Mouse (Mus musculus): ENCODE measurements around the gene Mtmr2.

Gene Mtmr2

DNA sequence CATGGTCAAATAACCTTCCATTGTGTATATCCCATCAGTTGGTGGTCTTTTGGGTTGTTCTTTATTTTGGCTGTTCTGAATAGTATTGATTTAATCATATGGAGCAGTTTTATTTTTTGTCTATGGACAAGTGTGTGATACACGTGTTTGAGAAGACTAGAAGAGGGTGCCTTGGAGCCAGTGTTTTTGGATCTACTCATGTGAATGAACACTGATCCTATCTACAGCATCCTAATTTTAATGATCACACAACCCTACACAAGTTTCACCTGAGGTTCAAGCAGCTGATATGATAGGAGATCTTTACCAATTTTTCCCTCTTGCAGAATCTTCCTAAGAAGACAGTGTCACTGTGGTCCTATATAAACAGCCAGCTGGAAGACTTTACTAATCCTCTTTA lies 56.3 kb downstream of the Mtmr2 start:
- ATAC-seq (ENCODE audit: insufficient number of reproducible peaks, low FRiP score, low TSS enrichment): no peak

DNA sequence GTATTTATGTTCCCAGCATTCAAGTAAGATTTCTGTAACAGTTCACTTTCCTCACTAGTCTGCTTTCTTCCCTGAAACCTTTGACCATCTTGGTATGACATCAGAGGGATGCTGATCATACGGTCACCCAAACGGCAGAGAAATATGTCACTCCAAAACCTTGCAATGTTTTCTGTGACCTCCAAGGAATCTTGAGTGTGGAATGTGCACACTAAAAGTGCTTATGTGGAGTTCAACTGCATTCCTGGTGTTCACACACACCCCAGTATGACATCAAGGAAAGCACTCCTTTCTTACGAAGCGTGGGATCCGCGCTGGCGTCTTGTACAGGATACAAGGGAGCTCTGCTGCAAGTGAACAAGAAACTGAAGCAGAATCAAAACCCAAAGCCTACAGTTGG lies 58.6 kb downstream of the Mtmr2 start:
- ATAC-seq (ENCODE audit: insufficient number of reproducible peaks, low FRiP score, low TSS enrichment): no peak

DNA sequence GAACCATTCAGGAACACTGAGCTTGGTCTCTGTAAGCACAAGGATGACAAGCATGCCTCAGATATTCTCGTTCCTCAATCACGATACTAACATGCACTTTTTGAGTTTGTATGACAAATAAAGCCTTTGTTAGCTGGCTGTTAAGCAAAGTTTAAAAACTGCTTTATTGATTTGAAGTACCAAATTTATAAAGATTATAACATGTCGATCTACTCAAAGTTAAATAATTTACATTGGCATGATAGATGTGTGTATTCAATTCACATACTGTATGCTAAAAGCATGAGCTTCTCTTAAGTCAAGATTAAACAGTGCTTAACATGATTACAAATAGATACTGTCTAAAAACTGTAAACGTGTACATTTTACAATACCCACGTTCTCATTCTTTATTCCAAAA lies 59.4 kb downstream of the Mtmr2 start:
- ATAC-seq (ENCODE audit: insufficient number of reproducible peaks, low FRiP score, low TSS enrichment): no peak

GRCm38 (mm10) chr9:13809937-13810336 lies 61.7 kb downstream of the Mtmr2 start:
- no peak for ATAC-seq (ENCODE audit: insufficient number of reproducible peaks, low FRiP score, low TSS enrichment)

DNA sequence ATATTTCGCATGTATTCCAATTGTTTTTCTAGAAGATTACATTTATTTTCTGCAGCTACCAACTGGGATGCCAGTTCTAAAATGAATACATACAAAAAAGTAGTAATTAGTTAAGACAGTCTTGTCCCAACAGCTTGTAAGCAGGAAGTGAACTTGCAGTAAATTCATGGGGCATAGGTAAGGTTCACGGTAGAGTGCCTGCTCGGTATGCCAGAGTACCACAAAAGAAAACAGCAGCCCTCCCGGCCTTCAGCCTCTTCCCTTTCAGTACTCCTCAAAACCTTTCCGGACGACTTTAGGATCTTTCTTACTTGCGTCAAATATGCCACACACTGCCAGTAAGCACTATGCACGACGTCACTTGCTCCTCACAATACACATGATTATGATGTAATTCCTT lies 70.2 kb downstream of the Mtmr2 start:
- no peak for ATAC-seq (ENCODE audit: insufficient number of reproducible peaks, low FRiP score, low TSS enrichment)

GRCm38 (mm10) chr9:13820774-13821173 lies 72.6 kb downstream of the Mtmr2 start:
- ATAC-seq (ENCODE audit: insufficient number of reproducible peaks, low FRiP score, low TSS enrichment): no peak

- ATAC-seq (ENCODE audit: insufficient number of reproducible peaks, low FRiP score, low TSS enrichment): no peak
Measured at GRCm38 (mm10) chr9:13825896-13826295, 77.7 kb downstream of the Mtmr2 start.

- ATAC-seq (ENCODE audit: insufficient number of reproducible peaks, low FRiP score, low TSS enrichment): peak; percentile 18; the same call in 1 of the 2 replicates
Measured at GRCm38 (mm10) chr9:13826391-13826805, 78.2 kb downstream of the Mtmr2 start.

GRCm38 (mm10) chr9:13826832-13827405 lies 78.7 kb downstream of the Mtmr2 start, which contains the start of gene Cep57:
Gene Cep57, minus strand, starts transcription at chr9:13827107.
- peak; percentile 87 for ATAC-seq (ENCODE audit: insufficient number of reproducible peaks, low FRiP score, low TSS enrichment)

DNA sequence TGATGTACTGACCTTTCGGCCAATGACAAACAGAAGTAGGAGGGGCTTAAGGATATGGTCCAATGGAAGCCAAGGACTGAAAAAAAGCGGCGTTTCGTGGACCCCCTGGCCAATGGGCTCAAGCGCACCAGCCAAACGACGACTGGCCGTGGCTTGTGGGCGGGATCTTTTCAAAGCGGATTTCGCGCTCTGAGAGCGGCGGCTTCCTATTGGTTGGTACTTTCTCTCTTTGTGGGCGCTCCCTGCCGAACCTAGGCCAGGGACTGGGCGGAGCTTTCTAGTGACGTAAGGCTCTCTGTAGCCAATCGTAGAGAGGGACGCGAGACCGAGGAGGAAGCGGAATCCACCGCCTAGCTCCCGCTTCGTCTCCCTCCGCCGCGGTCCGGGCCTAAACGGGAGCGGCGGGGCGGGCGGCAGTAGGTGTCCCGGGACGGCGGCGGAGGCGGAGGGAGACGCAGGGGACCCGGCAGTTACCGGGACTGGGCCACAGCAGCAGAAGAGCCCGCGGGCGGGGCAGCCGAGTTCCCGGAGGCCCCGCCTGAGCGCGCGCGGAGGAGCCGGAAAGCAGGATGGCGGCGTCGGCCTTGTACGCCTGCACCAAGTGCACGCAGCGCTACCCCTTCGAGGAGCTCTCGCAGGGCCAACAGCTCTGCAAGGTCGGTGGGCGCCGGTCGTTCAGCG lies 79.3 kb downstream of the Mtmr2 start, which contains the start of gene Fam76b:
Fam76b (plus strand) TSS at position 311 of the 681 bp plus-strand sequence.
- ATAC-seq (ENCODE audit: insufficient number of reproducible peaks, low FRiP score, low TSS enrichment): peak; percentile 93

GRCm38 (mm10) chr9:13828087-13828441 lies 79.9 kb downstream of the Mtmr2 start:
- ATAC-seq (ENCODE audit: insufficient number of reproducible peaks, low FRiP score, low TSS enrichment): peak; percentile 12

GRCm38 (mm10) chr9:13835256-13835655 lies 87.0 kb downstream of the Mtmr2 start:
- ATAC-seq (ENCODE audit: insufficient number of reproducible peaks, low FRiP score, low TSS enrichment): no peak

DNA sequence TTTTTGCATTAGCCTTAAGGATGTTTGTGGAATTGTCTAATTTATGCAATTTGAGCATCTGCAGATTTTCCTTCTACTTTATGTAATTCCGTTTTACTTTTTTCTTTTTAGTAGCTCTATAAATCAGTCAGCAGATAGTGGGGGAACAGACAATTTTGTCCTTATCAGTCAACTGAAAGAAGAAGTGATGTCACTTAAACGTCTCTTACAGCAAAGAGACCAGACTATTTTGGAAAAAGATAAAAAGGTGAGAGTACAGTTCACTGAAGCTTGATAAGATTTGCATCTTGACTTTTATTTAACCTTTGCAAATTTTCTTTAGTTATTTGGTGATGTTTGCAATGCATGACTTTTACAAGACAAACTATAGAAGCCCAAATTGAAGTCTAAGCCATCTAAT lies 88.5 kb downstream of the Mtmr2 start:
- no peak for ATAC-seq (ENCODE audit: insufficient number of reproducible peaks, low FRiP score, low TSS enrichment)

GRCm38 (mm10) chr9:13847591-13847990 lies 99.4 kb downstream of the Mtmr2 start:
- ATAC-seq (ENCODE audit: insufficient number of reproducible peaks, low FRiP score, low TSS enrichment): no peak

DNA sequence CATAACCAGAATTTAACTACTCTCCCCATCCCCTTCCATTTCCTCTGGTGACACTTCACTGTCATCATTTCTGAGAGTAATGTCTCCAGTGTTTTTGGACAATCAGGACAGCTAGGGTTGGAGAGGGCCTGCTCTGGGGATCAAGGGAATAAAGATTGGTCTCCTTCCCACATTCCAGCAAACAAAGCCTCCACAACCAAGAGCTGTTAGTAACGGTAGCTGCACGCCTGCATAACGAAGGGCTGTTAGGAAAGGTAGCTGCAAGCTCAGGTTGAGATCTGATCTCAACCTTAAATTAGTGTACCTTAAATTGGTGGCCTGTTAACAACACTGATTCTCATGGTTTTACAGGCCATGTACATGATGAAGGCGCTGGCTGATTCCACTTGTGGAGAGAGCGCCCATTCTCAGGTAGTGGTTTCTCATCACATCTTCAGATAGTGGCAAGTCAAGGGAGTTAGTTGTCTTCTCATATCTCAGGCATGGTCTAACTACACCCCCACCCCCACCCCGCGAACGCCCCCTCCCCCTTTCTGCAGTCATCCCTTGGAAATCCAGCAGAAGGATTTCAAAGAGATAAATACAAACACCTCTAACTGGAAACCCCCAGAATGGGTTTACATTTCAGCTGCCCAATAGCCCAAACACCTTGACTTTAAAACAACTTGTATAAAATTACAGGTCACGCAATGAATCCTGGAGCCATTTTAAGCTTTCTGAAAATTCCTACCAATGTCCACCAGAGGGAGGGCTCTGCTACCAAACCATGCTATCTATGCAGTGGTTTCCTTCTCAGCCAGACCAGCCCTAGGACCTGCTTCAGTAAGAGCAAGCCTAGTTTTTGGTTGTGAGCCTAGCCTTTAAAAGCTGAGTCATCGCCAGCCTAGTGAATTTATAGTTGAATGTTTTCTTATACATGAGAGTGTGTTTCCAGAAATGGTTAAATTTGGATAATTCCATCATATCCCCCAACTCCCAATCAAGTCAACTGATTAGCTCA lies 100.6 kb downstream of the Mtmr2 start:
- no peak for ATAC-seq (ENCODE audit: insufficient number of reproducible peaks, low FRiP score, low TSS enrichment)

DNA sequence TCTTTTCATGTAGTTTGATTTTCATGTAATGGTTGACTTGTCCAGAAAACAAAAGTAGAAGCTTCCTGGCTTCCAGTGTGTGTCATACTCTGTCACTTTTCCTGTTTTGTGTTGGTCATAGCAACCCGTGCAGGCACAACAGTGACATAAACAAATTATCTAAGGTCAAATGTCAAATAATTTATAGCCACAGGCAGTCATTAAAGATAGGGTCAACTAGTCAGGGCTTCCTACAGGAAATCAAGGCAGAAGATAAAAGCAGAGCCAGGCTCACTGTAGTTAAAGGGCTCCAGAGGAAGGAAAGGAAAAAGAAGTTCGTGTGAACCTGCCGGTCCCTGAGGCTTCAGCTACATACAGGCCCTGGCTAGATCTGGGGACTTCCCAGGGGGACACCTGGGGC lies 105.7 kb downstream of the Mtmr2 start:
- no peak for ATAC-seq (ENCODE audit: insufficient number of reproducible peaks, low FRiP score, low TSS enrichment)

Data from cerebellum, adult (tissue).